Comparison of ENCODE assay signal across 14 mouse cellular contexts in genomic region chr4:149912451-149912850, GRCm38 (mm10). TPM values are rescaled to one million over a fixed set of nuclear protein-coding genes. Genes with fewer than 3 reads are reported as not detected.
DNase-seq lines count a peak whose midpoint lies in the region; ATAC-seq lines count a peak whose summit lies in the region.
"Had no signal": no experiment of that assay in that cellular context is flagged by ENCODE, and none has a peak within 500 bp of the region (broad histone marks: within the 10 kb centered on the region; RNA-seq: fewer than 3 reads in every experiment).

No protein-coding gene starts in this region.

- peak; percentile 30 to 55; a peak in 3 of 4 replicates for ATAC-seq in hematopoietic stem cell, adult 5-6 weeks (replicated peaks in 1 of 2; ENCODE audit: insufficient read depth in 1 of 2, low FRiP score in 2 of 2, low TSS enrichment in 1 of 2, low read depth in 1 of 2, poor library complexity in 2 of 2, severe bottlenecking in 2 of 2)
- ATAC-seq: forebrain, embryonic 15.5 days had no signal

- peak; percentile 18 to 33 for DNase-seq in left cerebral cortex, postnatal 14 days (ENCODE audit: low spot score in 2 of 2)
- no peak for DNase-seq in left cerebral cortex, adult 18-20 months (ENCODE audit: low spot score in 2 of 2)
- DNase-seq in T-cell, adult 2 months (ENCODE audit: low spot score), result peak; percentile 44
- peak; percentile 67 for DNase-seq in thymus, postnatal 0 days (ENCODE audit: low spot score)
- DNase-seq in adrenal gland, adult 2 months, result no peak
- no peak for DNase-seq in cerebellum, adult 18-20 months
- no peak for DNase-seq in left cerebral cortex, adult 8-10 months (ENCODE audit: low spot score in 2 of 2)
- DNase-seq: cerebellum, adult 8-10 months; gastrocnemius, postnatal 10 days; liver, embryonic 13.5 days; lung, postnatal 14 days; spleen, adult 18-20 months had no signal

- intact Hi-C loops in left cerebral cortex, postnatal 14 days (cut with DNase I), result no loop called here

RNA-seq across cellular contexts. Expression of gene Spsb1, which starts 42.4 kb away (rescaled TPM):
- 10 to 100 TPM; 17.7 to 19.6 TPM for total RNA-seq in left cerebral cortex, postnatal 14 days (2021)
- total RNA-seq in left cerebral cortex, adult 18-20 months (2021), result 10 to 100 TPM; 11.1 to 13.8 TPM
- total RNA-seq in hematopoietic stem cell, adult 5-6 weeks (2017), result 0.30 TPM in 1 of 2 replicates, not detected in the other
- 9.0 and 9.5 TPM in 2 replicates for polyA plus RNA-seq in thymus, postnatal 0 days (2015; fragmentation: Nextera tagmentation; extraction: Ambion mirVana)
- total RNA-seq in adrenal gland, adult 2 months (2021), result 10 to 100 TPM; 22.2 to 29.5 TPM
- 26.3 and 26.9 TPM in 2 replicates for polyA plus RNA-seq in adrenal gland, adult 2 months (2012; rRNA removed)
- 10 to 100 TPM; 21.6 to 30.4 (median 23.9) TPM for total RNA-seq in left cerebral cortex, adult 8-10 months (2022)

Comparison
In these comparisons a context has a peak if more than half of its experiments do, and no peak if none do; other contexts are left out.
1. DNase-seq: peak in left cerebral cortex, postnatal 14 days (2 of 2), T-cell, adult 2 months (single experiment) and thymus, postnatal 0 days (single experiment); none in left cerebral cortex, adult 18-20 months (0 of 2), adrenal gland, adult 2 months (single experiment), cerebellum, adult 18-20 months (0 of 2) and left cerebral cortex, adult 8-10 months (0 of 2).